Mouse (Mus musculus) testis, adult 2 months (tissue): ENCODE results near the gene Spta1.

Experiments
- CTCF ChIP-seq: fragments of 200-500 bp; IDR thresholded peaks from 2 replicates; pipeline ENCODE4 v1.5.1; 2012; ENCODE audit warnings: low read depth, mild to moderate bottlenecking, inconsistent platforms, low read length, moderate library complexity; ENCODE audit not compliant: control insufficient read depth, insufficient read depth, insufficient replicate concordance
- POLR2A ChIP-seq: fragments of 200-500 bp; IDR thresholded peaks from 2 replicates; pipeline ENCODE4 v1.6.1; 2012; ENCODE audit warnings: low read depth, mild to moderate bottlenecking, inconsistent platforms, low read length, moderate library complexity; ENCODE audit not compliant: control insufficient read depth

GRCm38 (mm10) chr1:174246080-174246479 is 73.5 kb downstream of the Spta1 start:
- TF ChIP-seq CTCF (no peak), POLR2A (no peak)
